Mouse (Mus musculus): ENCODE data around the gene Capn3. TPM values are rescaled to one million over a fixed set of nuclear protein-coding genes. Genes with fewer than 3 reads are reported as not detected.

The Capn3 gene
- 12.0 and 25.0 TPM in 2 replicates for polyA plus RNA-seq (2012; rRNA removed)

DNA sequence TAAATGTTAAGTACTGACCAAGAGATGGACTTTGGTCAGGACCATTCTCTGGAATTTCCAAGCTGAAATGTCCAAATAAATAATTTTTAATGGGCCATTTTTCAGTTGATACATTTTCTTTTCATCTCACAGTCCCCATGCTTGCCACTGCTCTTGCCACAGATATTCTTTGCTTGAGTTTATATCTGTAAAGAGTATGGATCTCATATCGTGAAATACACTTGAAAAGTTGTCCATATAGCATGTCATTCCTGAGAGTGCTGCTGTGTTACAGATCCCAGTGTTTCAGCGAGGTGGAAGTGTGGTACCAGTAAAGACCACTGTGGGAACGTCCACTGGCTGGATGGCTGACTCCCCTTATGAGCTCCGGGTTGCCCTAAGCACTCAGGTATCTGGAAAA, at the start of gene Capn3:
Gene Capn3 (plus strand): TSS at position 301 of the 400 bp plus-strand sequence.
- no peak for DNase-seq (ENCODE audit: low read depth)

DNA sequence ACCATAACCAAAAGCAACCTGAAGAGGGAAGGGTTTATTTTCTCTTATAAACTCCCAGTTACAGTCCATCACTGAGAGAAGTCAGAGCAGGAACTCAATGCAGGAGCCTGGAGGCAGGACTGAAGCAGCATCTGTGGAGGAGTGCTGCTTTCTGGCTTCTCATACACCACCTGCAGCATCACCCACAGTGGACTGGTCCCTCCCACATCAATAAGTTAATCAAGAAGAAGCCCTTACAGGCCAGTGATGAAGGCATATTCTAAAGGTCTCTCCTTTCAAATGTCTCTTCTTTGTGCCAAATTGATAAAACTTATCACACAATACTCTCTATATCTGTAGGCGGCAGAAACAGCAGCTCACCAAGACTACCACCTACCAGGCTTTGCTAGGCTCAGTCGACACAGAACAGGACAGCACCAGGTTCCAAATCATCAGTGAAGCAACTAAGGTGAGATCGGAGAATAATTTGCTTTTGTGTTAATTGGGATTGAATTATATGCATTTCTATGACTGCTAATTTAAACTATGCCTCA, 44.7 kb upstream of the Capn3 start:
- no peak for DNase-seq (ENCODE audit: low read depth)

DNA sequence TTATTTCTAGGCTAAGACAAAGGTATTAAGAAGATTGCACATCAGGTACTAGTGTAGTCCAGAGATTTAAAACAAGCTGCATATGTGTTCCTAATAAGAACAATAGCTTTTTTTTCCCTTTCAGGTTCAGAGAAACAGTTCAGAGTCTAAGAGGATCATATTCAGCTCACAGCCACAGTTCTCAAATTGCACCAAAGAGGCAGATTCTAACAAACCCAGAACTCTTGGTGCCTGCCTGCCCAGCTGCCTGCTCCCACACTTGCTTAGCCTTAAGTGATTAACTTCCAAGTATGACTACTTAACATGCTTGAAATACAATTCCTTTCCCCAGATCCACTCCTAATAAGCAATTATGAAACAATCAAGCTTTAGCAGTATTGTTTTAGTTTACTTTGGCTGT, 41.7 kb upstream of the Capn3 start:
- no peak for DNase-seq (ENCODE audit: low read depth)

DNA sequence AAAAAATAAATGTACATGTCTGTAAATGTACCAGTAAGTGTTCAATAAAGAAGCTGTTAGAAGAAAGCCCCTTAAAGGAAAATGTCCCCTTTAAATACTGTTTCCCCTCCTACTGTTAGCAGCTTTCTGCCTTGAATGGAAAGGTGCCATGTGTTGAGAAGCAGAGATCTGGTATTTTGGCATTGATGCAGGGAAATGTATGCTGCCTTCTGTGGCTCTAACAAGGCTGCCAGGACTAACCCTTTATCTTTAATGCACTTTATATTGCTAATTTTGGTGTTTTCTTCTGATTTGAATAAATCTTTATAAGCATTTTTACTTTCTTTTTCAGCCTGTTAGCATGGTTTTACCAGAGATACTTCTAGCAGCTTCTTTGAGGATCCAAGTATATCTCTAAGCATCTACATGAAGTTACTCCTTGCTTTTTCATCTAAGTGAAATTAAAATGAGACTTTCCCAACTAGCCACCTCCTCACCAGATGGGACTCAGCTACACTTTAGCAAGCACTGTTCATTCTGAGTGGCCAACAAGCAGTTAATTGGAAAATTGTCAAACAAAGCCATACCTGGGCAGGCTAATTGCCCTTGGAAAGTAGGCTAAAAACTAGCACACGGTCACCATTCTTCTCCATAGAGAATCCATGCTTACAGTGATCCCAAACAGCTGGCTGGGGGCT, 40.9 kb upstream of the Capn3 start:
- no peak for DNase-seq (ENCODE audit: low read depth)

DNA sequence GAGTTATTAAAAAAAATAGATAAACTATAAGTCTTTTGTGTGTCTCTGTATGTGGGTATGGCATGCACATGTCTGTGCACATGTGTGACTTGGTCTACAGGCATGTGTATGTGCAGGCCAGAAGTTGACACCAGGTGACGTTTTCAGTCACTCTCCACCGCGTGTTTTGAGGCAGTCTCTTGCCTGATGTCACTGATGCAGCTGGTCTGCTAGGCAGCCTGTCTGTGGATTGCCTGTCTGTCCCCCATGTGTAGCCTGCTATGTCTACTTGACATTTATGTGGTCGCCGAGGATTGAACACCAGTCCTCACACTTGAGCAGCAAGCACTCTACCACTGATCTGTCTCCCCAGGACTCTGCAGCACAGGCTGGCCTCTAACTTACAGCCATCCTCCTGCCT, 31.4 kb upstream of the Capn3 start:
- DNase-seq (ENCODE audit: low read depth), result no peak

DNA sequence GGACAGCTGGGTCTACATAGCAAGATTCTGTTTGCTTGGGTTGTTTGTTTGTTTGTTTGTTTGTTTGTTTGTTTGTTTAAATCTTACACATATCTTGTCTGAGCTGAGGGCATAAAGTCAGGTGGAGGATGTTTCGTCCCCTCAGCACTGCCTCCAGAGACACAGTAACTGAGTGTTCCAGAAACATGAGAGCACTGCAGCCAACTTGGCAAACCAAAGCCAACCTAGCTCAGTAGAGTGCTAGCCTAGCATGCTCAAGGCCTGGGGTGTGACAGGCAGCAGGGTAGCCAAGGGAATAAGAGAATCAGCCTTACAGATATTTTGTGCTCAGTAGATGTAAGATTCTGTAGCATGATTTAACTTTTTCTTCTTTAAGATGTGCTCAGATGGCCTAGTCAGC, 11.3 kb upstream of the Capn3 start:
- no peak for DNase-seq (ENCODE audit: low read depth)

DNA sequence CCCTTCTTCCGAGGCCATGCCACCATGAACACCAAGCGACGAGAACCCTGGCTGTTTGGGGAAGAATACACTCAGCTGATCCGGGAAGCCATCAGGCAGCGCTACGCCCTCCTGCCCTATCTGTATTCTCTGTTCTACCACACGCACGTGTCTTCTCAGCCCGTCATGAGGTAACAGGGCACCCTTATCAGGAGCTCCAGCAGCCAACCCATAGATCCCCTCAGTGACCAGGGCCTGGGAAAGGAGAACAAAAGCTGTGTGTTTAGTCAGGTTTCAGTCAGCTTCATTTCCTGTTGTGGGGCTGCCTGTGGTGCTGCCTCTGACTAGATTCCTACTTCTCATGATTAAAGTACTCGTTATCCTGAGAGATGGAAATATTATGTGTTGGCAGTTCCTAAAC, 9.4 kb upstream of the Capn3 start:
- DNase-seq (ENCODE audit: low read depth), result no peak

DNA sequence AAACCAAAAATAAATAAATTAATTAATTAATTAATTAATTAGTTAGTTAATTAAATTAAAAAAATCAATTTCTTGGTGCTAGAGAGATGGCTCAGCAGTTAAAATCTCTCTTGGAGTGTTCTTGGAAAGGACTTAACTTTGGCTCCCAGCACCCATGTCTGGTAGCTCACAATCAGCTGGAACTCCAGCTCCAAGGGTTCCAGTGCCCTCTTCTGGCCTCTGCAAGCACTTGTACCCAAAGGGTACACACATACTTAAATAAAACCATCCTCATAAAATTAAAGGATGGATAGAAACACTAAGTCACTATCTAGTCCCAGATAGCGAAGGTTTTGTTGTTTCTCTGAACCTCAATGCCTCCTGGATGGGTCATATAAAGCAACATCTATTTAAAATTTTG, 8.5 kb upstream of the Capn3 start:
- no peak for DNase-seq (ENCODE audit: low read depth)

DNA sequence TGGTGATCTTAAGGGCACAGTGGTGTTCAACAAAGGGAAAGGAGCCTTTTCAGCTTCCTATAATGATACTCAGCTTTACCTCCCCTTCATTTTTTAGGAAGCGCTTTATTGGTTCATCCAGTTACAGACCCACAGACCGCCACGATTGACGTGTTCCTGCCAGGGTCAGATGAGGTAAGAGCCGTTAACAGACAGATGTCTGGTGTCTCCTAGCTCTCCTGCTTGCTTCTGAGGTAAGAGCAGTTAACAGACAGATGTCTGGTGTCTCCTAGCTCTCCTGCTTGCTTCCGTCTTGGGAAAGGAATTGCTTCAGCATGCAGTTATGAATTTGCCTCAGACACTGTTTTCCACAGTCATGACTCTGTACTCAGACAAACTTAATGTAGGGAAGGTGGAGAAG, 5.1 kb upstream of the Capn3 start:
- DNase-seq (ENCODE audit: low read depth), result no peak

DNA sequence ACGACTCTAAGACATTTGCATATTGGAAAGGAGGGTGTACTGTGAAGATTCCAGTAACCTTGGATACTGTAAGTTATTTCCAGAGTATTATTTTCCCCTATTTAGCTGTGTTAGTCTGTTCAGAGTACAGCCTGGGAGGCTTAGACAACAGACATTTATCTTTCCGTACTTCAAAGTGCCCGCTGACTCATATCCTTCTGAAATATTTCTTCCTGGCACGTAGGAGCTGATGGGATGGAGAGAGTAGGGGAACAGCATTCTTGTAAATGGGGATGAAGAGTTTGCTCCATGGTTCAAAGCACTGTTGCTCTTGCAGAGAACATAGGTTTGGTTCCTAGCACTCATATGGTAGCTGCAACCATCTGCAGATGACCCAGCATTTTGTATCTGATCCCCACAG, 3.2 kb upstream of the Capn3 start:
- no peak for DNase-seq (ENCODE audit: low read depth)

DNA sequence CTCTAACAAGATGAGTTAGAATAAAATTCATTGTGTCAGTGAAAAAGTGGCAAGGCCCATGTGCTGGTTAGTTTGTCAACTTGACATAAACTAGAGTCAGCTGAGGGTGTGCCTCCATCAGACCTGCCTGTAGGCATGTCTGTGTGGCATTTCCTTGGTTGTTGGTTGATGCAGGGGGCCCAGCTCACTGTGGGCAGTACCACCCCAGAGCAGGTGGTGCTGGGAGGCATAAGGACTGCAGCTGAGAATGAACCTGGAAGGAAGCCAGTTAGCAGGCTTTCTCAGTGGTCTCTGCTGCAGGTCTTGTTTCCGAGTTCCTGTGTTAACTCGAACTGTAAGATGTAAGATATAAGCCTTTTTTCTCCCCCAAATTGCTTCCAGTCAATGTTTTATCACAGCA, 832 bp upstream of the Capn3 start:
- DNase-seq (ENCODE audit: low read depth), result no peak

DNA sequence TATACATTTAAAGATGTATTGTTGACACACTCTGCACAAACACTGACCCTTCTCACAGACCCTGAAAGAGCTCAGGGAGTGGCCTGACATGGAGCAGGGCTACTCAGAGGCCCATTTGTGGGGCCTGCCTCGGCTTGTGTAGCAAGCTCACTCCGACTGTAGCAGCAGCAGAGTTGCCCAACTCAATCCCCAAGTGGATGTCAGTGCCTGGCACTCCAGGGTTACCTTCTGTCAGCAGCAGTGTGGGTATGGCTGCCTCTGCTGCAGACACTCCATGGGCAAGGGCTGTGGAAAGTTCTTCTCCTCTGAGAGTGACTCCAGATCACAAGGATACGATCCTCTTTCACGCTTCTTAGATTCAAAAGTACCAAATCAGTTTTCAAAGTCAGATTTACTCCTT, 4.4 kb downstream of the Capn3 start:
- DNase-seq (ENCODE audit: low read depth), result no peak

DNA sequence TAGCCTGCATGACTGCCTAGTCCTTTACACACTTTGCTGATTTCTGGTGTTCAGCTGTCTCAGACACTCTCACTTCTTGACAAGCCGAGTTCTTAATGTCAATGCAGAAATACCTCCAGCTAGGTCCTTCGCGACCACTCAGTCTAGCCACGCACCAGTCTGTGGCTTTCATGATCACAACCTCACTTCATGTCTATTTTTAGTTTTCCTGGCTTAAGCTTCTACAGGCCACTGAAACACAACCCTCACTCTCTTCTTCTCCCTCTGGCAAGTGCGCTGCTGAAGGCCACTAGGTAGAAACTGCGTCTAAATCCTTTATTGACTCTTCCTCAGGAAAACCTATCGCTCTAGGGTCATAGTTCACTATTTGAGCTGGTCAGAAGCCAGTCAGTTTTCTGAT, 7.5 kb downstream of the Capn3 start:
- no peak for DNase-seq (ENCODE audit: low read depth)

DNA sequence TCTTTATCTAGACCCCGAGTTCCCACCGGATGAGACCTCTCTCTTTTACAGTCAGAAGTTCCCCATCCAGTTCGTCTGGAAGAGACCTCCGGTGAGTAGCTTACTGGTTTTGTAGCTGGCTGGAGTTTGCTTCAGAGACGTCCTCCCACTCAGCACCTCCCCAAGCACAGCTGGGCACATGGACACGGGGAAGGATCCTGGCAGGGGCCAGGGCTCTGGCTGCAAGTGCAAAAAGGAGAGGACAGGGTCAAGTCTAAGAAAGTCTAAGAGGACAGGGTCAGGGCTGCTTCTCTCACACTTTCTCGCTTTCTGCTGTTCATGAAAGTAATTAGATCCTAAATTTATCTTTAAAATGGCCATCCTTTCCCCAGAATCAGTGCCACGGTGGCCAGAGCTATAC, 8.3 kb downstream of the Capn3 start:
- no peak for DNase-seq (ENCODE audit: low read depth)

DNA sequence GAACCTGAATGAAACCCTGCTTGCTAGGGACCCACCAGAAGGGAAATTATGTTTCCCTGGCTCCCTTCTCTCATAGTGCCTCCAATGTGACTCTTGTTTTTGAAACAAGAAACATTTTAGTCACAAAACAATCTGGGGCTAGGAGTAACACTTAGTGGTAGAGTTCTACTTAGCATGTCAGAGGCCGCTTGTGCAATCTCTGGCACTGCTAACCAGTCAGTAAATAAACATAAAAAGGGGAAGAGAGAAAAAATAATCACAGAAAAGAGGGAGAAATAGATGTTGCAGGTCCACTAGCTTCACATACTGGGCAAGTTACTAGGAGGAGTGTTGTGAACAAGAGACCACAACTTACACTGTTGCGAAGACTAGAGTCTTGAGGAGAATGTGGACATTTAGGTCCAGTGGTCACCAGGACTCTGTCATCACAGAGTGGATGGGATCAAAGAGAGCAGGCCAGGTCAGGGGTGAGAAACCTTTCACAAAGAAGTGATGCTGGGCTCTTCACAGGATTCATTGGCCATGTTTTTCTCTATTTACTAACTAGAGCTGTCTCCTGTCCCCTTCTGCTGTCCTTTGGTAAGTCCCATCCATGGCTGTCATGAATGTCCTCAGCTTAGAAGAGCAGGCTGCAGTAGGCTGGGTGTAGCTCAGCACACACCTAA, 9.0 kb downstream of the Capn3 start:
- DNase-seq (ENCODE audit: low read depth), result no peak

DNA sequence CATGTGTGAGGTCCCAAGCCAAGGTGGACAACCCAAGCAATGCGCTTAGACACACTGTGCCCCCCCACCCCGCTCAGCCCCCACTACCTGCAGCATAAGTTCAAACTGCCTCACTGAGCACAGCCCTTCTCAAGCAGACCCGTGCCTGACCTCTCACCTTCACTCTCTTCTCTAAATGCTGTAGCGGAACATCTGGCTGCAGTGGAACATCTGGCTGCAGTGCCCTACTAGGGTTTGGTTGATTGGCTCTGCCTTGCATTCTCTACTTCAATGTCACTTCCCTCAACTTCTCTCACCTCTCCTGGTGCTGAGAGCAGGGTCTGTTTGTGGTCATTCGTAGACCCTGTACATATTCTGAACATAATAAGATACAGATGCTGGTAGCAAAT, 9.6 kb downstream of the Capn3 start:
- no peak for DNase-seq (ENCODE audit: low read depth)

DNA sequence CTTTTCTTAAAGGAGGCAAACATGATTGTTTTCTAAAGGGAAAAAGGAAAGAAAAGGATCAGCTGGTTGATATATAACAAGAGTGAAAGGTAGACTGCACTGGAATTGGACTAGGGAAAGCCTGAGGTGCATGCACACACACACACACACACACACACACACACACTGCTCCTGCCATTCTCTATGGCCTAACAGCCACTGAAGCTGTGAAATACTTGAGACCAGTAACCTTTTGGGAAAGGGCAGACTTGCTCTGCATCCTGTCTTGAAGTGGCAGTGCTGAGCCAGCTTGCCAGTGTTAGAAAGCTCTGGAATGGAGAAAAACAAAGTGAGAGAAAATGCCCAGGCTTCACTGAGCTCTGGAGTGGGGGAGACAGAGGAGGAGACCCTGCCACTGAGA, 12.2 kb downstream of the Capn3 start:
- no peak for DNase-seq (ENCODE audit: low read depth)

DNA sequence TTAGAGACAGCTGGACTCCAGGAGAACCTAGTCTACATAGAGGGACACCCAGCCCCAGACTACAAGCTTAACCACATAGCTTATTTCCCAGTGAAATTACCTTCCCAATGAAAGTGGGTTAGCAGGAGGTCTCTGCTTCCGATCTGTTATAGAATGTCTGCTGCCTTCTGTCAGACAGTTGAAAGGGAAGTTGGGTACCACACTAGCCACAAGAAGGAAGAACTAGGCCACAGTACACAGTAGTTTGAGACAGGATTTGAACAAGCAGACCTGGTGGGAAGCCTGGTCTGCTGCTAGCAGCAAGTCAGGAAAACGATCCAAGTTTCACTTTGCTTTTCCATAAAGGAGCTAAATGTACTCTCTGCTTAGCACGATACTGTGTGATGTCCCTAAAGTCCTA, 13.4 kb downstream of the Capn3 start:
- DNase-seq (ENCODE audit: low read depth), result no peak

DNA sequence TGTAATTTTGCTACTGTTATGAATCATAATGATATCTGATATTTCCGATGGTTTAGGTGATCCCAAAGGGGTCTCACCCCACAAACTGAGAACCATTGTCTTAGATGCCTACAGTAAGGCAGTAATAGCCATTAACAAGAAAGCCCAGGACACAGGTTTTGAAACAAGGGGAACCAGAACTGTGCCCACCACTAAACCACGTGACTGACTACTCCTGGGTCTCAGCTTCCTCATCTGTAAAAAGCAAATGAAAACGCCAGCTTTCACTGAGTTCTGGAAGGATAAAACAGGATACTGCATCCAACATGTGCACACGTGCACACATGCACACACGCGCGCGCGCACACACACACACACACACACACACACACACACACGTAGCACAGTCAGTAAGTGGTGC, 13.9 kb downstream of the Capn3 start:
- DNase-seq (ENCODE audit: low read depth), result no peak

DNA sequence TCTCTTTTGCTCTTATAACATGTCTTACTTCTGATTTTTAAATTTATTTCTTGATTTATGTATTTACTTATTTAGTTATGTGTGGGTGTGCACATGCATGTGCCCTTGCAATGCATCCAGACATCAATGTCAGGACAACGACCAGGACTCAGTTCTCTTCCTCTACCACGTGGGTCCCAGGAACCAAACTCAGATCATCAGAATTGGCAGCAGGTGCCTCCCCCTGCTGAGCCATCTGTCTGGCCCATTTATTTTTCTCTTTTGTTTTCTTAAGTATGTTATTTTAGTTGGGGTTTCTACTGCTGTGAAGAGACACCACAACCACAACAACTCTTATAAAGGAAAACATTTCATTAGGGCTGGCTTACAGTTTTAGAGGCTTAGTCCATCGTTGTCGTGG, 15.0 kb downstream of the Capn3 start:
- no peak for DNase-seq (ENCODE audit: low read depth)

DNA sequence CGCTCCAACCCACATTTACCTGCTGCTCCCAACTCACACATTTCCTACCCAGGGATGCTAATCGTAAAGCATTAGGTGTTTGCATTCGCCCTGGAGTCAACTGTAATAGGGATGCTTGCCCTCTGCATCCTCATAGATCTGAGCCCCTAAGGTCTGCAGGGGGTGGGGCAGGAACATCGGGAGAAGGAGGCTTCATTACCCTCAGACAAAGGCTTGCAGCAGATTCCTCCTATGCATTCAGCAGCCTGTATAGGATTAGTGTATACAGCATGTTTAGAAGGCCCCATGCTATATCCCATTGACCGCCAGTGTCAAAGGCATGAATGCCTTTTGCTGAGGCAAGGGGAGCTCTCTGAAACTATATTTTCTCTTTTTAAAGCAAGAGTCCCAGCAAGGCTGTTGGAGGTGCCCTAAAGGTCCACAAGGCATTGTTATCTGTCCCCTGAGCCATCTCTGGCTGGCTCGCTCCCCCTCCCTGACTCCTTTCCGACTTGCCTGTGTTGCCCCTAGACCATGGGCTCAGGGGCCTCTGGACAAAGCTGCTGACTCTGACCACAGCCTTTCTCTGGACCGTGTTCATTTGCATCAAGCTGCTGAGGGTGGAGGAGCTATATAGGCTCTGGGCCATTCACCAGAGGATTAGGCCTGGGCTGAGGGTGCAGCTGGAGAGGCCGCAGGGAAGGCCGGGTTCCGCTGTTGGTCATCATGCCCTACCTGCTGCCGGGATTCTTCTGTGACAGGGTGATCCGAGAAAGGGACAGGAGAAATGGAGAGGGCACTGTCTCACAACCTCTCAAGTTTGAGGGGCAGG, 20.7 kb downstream of the Capn3 start:
- DNase-seq (ENCODE audit: low read depth), result no peak

DNA sequence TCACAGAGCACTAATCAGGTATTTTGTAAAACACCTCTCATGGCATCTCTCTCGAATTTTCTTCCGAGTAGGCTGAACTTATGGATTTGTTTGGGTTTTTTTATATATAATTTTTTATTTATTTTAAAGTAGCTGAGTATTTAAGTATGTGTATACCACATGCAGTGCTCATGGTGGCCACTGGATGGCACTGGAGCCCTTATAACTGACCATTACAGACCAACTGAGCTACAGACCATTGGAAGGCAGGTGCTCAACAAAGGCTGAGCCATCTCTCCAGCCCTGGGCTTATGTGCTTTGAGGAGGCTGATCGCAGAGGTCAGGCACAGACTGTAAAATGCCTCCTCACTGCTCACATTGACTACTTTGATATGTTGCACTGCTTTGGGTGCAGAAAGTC, 22.8 kb downstream of the Capn3 start:
- DNase-seq (ENCODE audit: low read depth), result no peak

DNA sequence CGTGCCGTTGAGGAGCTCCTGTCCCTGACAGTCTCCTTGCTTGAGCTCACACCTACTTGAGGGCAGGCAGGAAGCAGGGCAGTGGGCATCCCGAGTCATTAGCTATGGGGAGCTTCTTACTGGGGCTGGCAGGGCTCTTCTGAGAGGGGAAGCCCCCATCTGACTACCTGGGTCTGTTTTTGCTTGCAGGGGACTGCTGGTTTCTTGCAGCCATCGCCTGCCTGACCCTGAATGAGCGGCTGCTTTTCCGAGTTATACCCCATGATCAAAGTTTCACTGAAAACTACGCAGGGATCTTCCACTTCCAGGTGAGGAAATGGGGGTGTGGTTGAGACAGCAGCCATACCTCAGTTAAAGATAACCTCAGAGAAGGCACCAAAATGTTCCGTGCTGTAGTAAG, 26.1 kb downstream of the Capn3 start:
- DNase-seq (ENCODE audit: low read depth), result no peak

All from gonadal fat pad, adult 2 months (tissue).